Mouse (Mus musculus) limb, embryonic 12.5 days (tissue): ENCODE data around the gene Epb41. TPM values are rescaled to one million over a fixed set of nuclear protein-coding genes. Genes with fewer than 3 reads are reported as not detected.

Experiments used
- ATAC-seq: fragments of 200-750 bp; cut with Nextera tagmentation; 2 replicates; pipeline ENCODE4 v1.8.0; 2017; ENCODE audit warnings: low read depth, moderate TSS enrichment; ENCODE audit not compliant: insufficient number of reproducible peaks, insufficient read depth, low FRiP score, low TSS enrichment
- H3K27ac ChIP-seq: fragments of 300-500 bp; sonication (generic); 2 replicates; pipeline ENCODE4 v1.5.1; 2016; ENCODE audit warnings: mild to moderate bottlenecking, moderate library complexity
- H3K27me3 ChIP-seq: fragments of 300-500 bp; sonication (generic); 2 replicates; pipeline ENCODE4 v1.6.1; 2016; ENCODE audit warnings: mild to moderate bottlenecking, moderate library complexity
- H3K36me3 ChIP-seq: fragments of 300-500 bp; sonication (generic); 2 replicates; pipeline ENCODE4 v1.6.1; 2016; ENCODE audit warnings: mild to moderate bottlenecking, moderate library complexity
- H3K4me1 ChIP-seq: fragments of 300-500 bp; sonication (generic); replicated peaks from 2 replicates; pipeline ENCODE4 v1.6.1; 2016
- H3K4me2 ChIP-seq: fragments of 300-500 bp; sonication (generic); 2 replicates; pipeline ENCODE4 v1.6.1; 2016; ENCODE audit warnings: mild to moderate bottlenecking, moderate library complexity
- H3K4me3 ChIP-seq: fragments of 300-500 bp; sonication (generic); replicated peaks from 2 replicates; pipeline ENCODE4 v1.5.1; 2016; ENCODE audit warnings: mild to moderate bottlenecking
- H3K9ac ChIP-seq: fragments of 300-500 bp; sonication (generic); replicated peaks from 2 replicates; pipeline ENCODE4 v1.6.1; 2016; ENCODE audit warnings: mild to moderate bottlenecking, moderate library complexity
- H3K9me3 ChIP-seq: fragments of 300-500 bp; sonication (generic); 2 replicates; pipeline ENCODE4 v1.6.1; 2016; ENCODE audit warnings: mild to moderate bottlenecking, moderate library complexity
- WGBS: fragments of 180-500 bp; shearing (Covaris S2); methylation state at CpG from one replicate; pipeline ENCODE4 v1.1.7; 2016; 5-methylcytosine and 5-hydroxymethylcytosine counted together
- polyA plus RNA-seq: library from polyadenylated mRNA; unstranded; fragments of >200 nt; fragmentation: Nextera tagmentation; extraction: Ambion mirVana; gene quantifications from 2 replicates; pipeline ENCODE4 v1.2.1, GENCODE M21; 2016

The Epb41 gene
- polyA plus RNA-seq, 1 experiment from 2014 or later, result 118 TPM

DNA sequence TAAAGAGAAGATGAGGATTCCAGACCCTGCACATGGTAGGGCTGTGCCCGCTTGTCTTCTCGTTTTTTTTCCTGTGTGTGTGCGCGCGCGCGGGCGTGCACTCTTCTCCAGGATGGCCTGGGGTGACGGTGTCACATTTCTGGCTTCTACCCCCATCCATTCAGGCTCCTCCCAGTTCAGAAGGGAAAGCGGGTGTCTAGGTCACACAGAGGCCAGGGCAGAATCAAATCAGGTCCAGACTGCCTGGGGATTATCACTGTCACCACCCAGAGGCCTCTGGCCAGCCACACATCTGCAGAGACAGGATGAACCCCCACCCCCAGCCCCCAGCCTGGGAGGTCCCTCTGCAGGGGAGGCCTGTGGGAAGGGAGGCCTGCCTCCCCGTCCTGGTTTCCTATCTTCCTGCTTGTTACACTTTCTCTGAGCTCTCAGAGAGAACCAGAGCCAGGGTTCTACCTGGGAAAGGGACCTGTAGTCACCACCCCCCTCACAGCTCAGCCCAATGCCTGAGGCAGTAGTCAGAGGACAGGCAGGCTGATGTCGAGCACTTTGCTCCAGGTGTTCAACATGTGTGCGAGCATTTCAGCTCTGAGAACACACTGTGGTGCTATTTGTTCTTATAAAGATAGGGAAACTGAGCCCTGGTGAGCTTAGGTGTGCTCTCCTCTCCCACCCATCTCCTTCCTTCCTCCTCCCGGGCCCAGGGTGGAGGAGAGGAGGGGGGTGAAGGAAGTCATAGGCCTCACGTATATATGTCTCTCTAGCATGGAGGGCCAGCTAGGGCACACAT is 156.2 kb downstream of the Epb41 start:
- Histone ChIP-seq H3K9ac (no peak overlapping the region; the same call in 1 of the 2 replicates), H3K4me3 (peak overlapping the region; percentile 17; the same call in 1 of the 2 replicates), H3K4me1 (peaks cover 85% of the 10 kb centered on the region), H3K27me3 (peaks cover 74% of the 10 kb centered on the region), H3K9me3 (no peaks in the 10 kb centered on the region), H3K27ac (peak overlapping the region; percentile 87), H3K36me3 (peaks cover 13% of the 10 kb centered on the region; the same call in 1 of the 2 replicates), H3K4me2 (peak overlapping the region; percentile 88)
- WGBS, result 2% methylated on average over 15 of the region's 15 CpGs
- ATAC-seq, result peak; percentile 32; the same call in 1 of the 2 replicates

DNA sequence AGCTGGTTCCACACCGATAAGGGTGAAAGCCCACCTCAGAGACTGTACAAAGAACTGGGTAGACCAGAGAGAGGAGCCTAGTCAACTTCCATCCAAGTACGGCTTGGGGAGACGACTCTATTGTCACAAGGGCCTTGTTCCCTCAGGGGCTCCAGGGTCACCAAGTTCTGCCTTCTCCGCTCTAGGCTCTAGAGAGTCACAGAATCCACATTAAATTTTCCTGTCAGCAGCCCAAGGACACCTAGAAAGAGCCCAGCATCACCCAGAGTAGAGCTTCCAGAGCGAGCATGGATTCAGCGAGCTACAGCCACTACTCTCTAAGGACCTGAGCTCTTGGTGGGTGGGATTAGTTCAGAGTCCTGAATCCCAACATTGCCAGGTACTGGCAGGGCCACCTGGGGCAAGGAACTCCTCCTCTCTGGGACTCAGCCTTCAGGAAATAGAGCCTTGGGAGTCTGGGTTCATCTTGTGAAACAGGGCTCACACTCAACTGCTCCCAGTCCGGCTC is 157.0 kb downstream of the Epb41 start:
- H3K4me2 ChIP-seq, result peak overlapping the region; percentile 88
- 46% methylated on average over 7 of the region's 7 CpGs for WGBS

DNA sequence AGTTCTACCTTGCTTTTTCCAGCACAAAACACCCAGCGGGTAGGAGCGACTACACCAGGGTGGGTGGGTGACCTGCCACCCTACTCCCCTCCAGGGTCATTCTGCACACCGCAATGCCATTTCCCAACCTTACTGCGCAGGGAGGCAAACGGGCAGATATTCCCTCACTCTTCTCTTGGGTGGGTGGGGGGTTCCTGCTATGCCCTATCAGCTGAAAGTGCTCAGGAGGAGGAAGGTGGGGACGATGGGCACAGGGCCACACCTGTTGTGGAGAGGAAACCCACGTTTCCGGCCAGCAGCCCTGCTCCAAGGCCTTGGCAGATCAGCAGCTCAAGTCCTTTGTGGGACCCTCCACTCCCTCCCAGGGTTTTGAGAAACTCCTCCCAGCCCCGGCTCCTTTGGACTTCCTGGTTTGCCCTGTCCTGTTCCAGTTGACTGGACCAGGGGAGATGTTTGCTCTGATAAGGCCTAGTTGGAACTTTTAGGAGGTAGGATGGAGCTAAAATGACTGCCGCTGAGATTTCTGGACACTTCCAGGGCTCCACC is 158.0 kb downstream of the Epb41 start:
- H3K4me2 ChIP-seq, result no peak overlapping the region
- no peaks in the 10 kb centered on the region for H3K9me3 ChIP-seq
- no peak for ATAC-seq
- no peak overlapping the region for H3K4me3 ChIP-seq
- peaks cover 73% of the 10 kb centered on the region for H3K27me3 ChIP-seq
- peaks cover 88% of the 10 kb centered on the region for H3K4me1 ChIP-seq
- no peak overlapping the region for H3K27ac ChIP-seq
- no peak overlapping the region for H3K9ac ChIP-seq
- 74% methylated on average over 10 of the region's 10 CpGs for WGBS
- H3K36me3 ChIP-seq, result no peaks in the 10 kb centered on the region

More for the DNA sequence above, 157.0 kb downstream of the Epb41 start:
- no peak overlapping the region for H3K9ac ChIP-seq
- peaks cover 8% of the 10 kb centered on the region; the same call in 1 of the 2 replicates for H3K36me3 ChIP-seq
- H3K27me3 ChIP-seq, result peaks cover 73% of the 10 kb centered on the region
- H3K4me1 ChIP-seq, result peaks cover 91% of the 10 kb centered on the region
- no peaks in the 10 kb centered on the region for H3K9me3 ChIP-seq
- ATAC-seq, result no peak
- no peak overlapping the region for H3K4me3 ChIP-seq
- peak overlapping the region; percentile 87 for H3K27ac ChIP-seq

DNA sequence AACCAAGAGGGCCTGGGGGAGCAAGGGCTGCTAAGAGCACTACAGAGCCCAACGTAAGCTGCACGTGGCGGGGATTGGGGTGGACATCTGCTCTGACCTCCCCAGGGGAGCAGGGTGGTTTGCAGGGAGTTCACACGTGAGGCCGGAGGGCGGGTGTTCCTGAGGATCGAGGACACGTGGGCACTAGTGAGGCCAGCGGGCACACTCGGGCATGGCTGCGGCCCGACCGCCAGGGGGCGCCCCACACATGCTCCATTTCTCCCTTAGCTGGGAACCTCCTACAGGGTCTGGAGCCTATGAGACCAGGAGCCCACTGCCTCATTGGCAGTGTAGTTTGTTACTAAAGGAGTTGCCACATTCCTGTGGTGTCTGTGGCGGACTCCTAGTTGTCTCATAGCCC is 158.7 kb downstream of the Epb41 start:
- peaks cover 66% of the 10 kb centered on the region for H3K27me3 ChIP-seq
- no peaks in the 10 kb centered on the region for H3K36me3 ChIP-seq
- 0 out of 2 replicates have a peak overlapping the region, but pooled peaks have one; percentile 8 for H3K4me2 ChIP-seq
- H3K4me1 ChIP-seq, result peaks cover 85% of the 10 kb centered on the region
- H3K27ac ChIP-seq, result no peak overlapping the region
- 6% methylated on average over 15 of the region's 15 CpGs for WGBS
- H3K4me3 ChIP-seq, result no peak overlapping the region
- ATAC-seq, result no peak
- no peak overlapping the region for H3K9ac ChIP-seq
- H3K9me3 ChIP-seq, result no peaks in the 10 kb centered on the region

DNA sequence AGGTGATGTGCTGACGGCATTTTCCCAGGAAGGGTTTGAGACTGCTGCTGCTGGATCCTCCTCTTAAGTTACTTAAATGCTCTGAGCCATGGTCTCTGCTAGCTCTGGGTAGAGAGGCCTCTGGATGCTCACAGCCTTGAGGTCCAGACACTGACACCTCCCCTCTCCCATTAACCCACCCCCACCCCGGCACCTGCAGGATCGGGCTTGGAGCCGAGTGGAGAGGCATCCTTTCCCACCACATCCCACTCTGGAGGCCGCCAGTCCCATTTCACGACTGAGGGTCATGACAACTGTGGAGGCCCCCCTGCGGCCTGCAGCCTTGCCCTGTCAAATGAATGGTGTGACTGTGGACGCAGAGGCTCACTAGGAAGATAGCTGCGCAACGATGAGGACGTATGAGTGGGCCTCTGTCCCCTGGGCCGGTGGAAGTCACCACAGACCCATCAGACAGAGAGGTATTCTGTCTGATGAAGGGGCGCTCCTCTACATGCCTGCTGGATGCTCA is 159.2 kb downstream of the Epb41 start:
- Histone ChIP-seq H3K27me3 (peaks cover 61% of the 10 kb centered on the region), H3K36me3 (no peaks in the 10 kb centered on the region), H3K27ac (no peak overlapping the region), H3K9me3 (no peaks in the 10 kb centered on the region), H3K9ac (no peak overlapping the region; the same call in 1 of the 2 replicates), H3K4me1 (peaks cover 85% of the 10 kb centered on the region), H3K4me2 (peak overlapping the region; percentile 57), H3K4me3 (no peak overlapping the region)
- 16% methylated on average over 13 of the region's 13 CpGs for WGBS
- no peak for ATAC-seq

DNA sequence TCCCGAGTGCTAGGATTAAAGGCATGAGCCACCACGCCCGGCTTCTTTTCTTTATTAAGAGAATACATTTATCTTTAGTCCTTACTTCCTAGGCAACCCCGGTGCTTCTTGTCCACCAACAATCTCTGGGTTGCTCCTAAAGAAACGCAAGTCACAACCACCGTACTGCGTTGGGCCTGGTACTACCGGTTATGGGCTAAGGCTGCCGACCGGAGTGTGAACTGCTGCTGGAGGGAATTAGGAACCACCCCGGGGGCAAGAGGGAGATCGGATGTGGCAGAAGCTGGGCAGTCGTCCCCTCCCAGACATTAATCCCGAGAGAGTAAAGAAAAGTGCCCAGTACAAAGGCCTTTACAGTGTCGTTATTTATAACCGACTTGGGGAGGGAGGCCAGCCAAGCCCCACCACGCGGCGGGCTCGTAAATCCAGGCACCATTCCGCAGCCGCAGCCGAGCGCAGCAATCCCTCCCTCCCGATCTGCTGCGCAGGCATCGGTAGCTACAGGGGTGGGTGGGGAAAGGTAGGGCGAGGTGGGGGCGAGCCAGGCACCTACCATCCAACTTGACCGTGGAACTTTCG is 160.1 kb downstream of the Epb41 start:
- 0 out of 2 replicates have a peak, but pooled peaks have one; percentile 9 for ATAC-seq
- H3K9ac ChIP-seq, result no peak overlapping the region
- H3K4me1 ChIP-seq, result peaks cover 85% of the 10 kb centered on the region
- no peaks in the 10 kb centered on the region for H3K9me3 ChIP-seq
- H3K36me3 ChIP-seq, result no peaks in the 10 kb centered on the region
- H3K27me3 ChIP-seq, result peaks cover 52% of the 10 kb centered on the region
- WGBS, result 1% methylated on average over 31 of the region's 31 CpGs
- peak overlapping the region; percentile 29 for H3K4me3 ChIP-seq
- peak overlapping the region; percentile 57 for H3K4me2 ChIP-seq
- peak overlapping the region; percentile 71 for H3K27ac ChIP-seq

DNA sequence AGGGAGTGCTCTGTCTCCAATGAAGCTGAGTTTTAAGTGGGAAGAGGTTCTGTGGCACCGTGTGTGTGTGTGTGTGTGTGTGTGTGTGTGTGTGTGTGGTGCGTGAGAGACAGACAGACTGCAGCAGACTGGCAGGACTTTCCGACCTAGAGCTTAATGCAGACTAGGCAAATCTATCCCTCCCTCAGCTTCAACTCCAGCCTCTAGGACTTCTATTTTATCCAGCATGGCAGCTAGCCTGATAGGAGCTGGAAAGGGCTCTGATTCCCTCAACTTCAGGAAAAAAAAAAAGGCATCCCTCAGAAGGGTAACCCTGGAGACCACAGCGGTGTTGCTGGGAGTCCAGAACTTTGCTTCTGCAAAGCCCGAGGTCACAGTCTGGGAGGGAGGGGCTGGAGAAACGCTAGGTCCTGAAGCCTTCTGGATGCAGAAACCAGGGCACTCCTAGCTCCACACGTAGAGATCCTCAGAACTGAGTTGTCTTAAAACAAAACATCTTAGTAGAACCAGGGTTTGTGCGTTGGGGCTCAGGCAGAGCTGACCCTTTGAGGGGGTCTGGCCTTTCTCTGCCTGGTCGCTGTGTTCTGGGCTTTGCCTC is 161.0 kb downstream of the Epb41 start:
- ATAC-seq, result no peak
- Histone ChIP-seq H3K9me3 (no peaks in the 10 kb centered on the region), H3K9ac (no peak overlapping the region), H3K4me3 (no peak overlapping the region), H3K4me2 (no peak overlapping the region), H3K27me3 (peaks cover 48% of the 10 kb centered on the region), H3K27ac (0 out of 2 replicates have a peak overlapping the region, but pooled peaks have one; percentile 26), H3K4me1 (peaks cover 83% of the 10 kb centered on the region), H3K36me3 (no peaks in the 10 kb centered on the region)
- 7% methylated on average over 9 of the region's 9 CpGs for WGBS

DNA sequence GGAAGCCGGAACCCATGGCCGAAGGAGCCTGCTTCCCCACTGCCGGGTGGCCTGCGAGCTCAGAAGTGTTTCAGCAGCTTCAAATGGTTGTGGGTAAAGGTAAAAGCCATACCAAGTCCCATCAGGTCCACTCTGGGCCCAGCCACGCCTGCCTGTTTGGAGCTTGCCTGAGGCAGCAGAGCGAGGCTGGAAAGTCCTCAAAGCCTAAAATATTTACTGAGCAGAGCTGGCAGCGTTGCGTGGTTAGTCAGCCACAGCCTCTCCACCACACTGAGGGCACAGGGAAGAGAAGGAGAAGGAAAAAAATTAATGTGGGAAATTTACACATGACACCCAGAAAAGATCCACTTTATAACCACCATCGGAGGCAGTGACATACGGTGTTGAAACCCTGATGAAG is 161.6 kb downstream of the Epb41 start:
- no peak overlapping the region for H3K27ac ChIP-seq
- peaks cover 44% of the 10 kb centered on the region for H3K27me3 ChIP-seq
- no peak overlapping the region for H3K9ac ChIP-seq
- H3K36me3 ChIP-seq, result no peaks in the 10 kb centered on the region
- H3K9me3 ChIP-seq, result no peaks in the 10 kb centered on the region
- H3K4me2 ChIP-seq, result no peak overlapping the region
- ATAC-seq, result no peak
- 47% methylated on average over 10 of the region's 10 CpGs for WGBS
- peaks cover 77% of the 10 kb centered on the region for H3K4me1 ChIP-seq
- no peak overlapping the region for H3K4me3 ChIP-seq

DNA sequence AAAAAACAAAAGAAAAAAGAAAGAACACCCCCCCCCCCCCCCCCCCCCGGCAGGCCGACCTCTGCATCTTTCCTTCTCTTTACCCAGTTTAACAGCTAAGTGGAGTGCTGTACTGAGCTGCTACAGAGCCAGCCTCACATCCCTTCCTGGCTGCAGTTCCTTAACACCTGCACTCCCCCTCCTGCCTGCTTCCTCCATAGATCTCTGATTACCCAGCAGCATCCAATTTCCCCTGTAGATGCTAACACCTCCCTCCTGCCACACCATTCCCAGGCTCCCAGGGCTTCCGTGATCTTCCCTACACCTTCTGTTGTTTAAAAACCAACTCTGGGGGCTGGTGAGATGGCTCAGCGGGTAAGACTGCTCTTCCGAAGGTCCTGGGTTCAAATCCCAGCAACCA is 163.6 kb downstream of the Epb41 start:
- WGBS, result 37% methylated on average over 3 of the region's 5 CpGs
- Histone ChIP-seq H3K27ac (no peak overlapping the region), H3K36me3 (no peaks in the 10 kb centered on the region), H3K4me2 (no peak overlapping the region), H3K27me3 (peaks cover 27% of the 10 kb centered on the region), H3K4me3 (no peak overlapping the region), H3K9ac (no peak overlapping the region), H3K4me1 (peaks cover 62% of the 10 kb centered on the region), H3K9me3 (peaks cover 8% of the 10 kb centered on the region; the same call in 1 of the 2 replicates)
- no peak for ATAC-seq

DNA sequence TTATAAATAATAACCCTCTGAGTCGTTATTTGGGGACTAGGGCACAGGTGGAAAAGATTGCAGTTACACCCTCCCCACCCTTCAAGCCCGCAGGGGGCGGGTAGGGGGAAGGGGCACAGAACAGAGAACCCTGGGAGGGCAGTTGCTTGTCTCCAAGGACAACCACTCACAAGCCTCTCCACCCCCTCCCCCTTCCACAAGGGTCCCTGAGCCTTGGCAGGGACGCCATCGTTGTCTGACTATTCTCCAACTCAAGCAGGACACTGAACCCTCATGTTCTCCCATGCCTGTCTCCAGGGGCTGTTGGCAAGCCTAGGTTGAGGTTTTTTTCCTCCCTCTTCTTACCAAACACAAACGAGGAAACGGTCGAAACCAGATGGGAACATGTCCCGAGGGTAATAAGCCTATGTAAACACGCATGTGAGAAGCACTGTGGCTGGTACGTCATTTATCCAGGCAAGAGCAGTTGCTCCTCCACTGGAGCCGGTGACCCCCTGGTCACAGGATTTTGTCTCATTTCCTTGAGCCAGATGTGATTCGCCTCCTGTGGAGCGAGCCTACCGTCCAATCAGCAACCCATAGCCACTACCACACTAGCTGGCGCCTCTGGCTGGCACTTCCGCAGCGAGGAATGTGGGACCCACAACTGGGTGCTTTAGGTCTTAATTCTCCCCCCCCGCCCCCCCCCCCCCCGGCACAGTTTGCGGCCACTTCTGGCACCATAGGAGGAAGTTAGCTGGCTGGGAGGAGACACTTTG is 164.7 kb downstream of the Epb41 start:
- H3K27me3 ChIP-seq, result peaks cover 17% of the 10 kb centered on the region
- H3K9ac ChIP-seq, result no peak overlapping the region
- 6% methylated on average over 19 of the region's 21 CpGs for WGBS
- H3K36me3 ChIP-seq, result peaks cover 9% of the 10 kb centered on the region
- peak overlapping the region; percentile 44 for H3K4me2 ChIP-seq
- no peak for ATAC-seq
- H3K27ac ChIP-seq, result peak overlapping the region; percentile 45; the same call in 1 of the 2 replicates
- peaks cover 51% of the 10 kb centered on the region for H3K4me1 ChIP-seq
- peaks cover 8% of the 10 kb centered on the region; the same call in 1 of the 2 replicates for H3K9me3 ChIP-seq
- H3K4me3 ChIP-seq, result no peak overlapping the region
